Mouse (Mus musculus) CD8-positive naive resting alpha-beta T cell, adult 2 months (primary cell): ENCODE results near the gene Mtf1.

Experiments used
- DNase-seq, 2 experiments: peaks; one replicate each; pipeline ENCODE4 v3.0.0; 2022; ENCODE audit warnings: low read depth in 2 of 2, low spot score in 2 of 2

Gene Mtf1

DNA sequence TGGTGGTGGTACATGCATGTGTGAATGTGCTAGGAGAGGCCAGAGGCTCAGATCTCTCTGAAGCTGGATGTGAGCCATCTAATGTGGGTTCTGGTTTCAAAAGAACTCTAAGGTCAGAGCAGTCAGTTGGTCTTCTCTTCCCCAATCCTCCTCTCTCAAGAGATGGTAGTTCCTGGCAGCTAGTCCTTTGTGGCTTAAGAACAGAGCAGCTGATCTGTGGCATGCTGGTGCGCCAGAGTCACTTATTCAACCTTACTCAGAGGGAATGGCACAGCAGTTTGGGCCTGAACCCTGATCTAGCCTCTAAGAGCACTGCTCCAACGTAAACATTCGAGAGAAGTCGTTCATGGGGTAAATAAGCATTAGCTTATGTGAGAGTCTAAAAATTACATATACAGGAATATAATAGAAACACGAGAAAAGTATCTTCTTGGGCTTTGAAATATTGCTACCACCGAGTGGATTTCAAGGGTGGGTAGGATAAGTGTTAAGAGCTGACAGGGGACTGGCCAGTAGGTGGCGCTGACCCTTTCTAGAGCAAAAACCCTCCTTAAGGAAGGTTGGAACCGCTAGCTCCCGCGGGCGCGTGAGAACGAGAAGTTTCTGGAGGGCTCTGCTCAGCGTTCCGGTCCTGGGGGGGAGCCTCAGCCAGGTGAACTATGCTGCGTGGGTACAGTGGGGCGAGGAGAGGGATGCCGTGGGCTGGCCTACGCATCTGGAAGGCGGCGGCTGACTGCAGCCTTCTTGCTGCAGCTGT, at the start of gene Mtf1:
Gene Mtf1 (plus strand): TSS at position 553 of the 757 bp plus-strand sequence.
- DNase-seq: peak; percentile 76 to 86

DNA sequence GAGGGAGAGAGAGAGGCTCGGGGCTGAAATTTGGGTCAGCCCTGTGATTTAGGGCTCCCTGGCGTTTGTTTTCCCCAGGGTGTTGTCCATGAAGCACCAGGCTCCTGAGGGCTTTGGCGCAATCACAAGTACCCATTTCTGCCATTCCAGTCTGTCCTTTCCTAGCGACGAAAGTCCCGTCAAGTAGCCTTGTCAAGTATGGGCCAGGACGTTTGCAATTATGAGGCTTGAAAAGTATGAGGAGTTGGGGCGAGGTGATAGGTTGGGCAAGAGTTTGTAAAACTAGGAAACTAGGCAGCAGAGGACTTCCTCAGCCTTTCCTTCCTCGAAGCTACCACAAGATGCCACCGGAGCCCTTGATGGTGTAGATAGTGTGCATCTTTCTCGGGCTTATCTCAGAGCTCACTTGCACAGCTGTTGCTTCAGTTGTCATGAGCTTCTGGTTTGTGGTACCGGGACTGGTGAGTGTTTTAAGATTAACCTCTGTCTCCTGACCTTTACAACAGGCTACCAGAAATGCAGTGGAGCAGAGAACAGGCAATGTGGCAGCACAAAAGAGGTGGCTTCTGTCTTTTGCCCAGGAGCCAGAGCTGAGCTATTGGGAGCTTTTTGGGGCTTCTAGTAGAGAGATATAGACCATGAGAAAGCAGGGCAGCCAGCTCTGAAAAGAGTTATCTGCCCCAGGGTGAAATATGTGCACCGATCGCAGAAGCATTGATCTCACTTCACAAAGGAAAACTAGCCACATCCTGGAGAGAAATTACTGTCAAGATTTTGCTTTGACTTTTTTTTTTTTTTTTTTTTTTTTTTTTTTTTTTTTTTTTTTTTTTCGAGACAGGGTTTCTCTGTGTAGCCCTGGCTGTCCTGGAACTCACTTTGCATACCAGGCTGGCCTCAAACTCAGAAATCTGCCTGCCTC, 49.4 kb upstream of the Mtf1 start:
- peak; percentile 20 to 46 for DNase-seq

DNA sequence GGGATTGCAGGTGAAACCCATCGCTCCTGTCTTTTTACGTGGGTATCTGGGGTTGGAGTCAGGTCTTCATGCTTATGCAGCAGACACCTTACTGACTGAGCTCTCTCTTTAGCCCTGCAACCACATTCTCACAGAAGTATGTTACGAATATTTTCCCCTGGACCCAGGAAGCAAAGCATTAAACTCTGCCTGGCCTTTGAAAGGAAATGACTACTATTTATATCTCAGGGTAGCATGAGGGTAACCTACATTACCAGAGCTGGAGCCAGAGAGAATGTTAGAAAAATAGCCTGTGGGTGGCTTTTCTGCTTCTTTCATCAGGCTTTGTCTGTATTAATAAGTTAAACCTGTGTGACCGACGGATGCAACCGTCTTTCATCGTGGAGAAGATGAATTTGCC, 46.4 kb upstream of the Mtf1 start:
- no peak for DNase-seq

DNA sequence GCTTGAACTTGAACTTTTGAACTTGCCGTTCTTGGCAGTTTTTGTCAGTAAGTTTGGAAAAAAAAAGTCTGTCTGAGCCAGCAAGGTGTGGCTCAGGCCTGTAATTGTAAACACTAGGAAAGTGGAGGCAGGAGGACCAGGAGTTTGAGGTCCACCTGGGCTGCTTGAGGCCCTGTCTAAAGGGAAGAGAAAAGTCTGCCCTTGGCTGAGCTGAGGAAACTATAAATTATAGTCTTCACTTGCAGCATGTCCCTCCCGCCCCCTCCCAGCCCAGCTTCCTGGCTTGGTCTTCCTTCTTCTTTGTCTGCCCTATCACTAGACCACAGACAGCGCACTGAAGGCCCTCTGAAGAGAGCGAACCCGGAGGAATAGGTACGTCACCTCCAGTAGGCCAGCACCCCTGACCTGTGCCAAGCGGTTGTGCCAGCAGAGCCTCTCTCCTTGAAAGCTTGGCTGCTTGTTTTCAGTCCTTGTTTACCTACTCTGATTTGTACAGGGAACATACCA, 42.5 kb upstream of the Mtf1 start:
- DNase-seq: no peak

DNA sequence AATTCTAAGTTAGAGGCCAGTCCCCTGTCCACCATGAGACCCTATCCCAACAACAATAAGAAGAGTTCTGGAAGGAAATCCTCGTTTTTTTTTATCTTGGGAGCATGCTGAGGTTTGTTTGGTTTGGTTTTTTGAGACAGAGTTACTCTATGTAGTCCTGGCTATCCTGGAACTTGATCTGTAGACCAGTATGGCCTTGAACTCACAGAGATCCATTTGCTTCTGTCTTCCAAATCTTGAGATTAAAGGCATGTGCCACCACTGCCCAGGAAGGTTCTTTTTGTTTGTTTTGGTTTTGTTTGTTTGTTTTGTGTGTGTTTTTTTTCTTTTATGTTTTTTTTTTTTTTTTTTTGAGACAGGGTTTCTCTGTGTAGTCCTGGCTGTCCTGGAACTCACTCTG, 40.7 kb upstream of the Mtf1 start:
- no peak for DNase-seq

DNA sequence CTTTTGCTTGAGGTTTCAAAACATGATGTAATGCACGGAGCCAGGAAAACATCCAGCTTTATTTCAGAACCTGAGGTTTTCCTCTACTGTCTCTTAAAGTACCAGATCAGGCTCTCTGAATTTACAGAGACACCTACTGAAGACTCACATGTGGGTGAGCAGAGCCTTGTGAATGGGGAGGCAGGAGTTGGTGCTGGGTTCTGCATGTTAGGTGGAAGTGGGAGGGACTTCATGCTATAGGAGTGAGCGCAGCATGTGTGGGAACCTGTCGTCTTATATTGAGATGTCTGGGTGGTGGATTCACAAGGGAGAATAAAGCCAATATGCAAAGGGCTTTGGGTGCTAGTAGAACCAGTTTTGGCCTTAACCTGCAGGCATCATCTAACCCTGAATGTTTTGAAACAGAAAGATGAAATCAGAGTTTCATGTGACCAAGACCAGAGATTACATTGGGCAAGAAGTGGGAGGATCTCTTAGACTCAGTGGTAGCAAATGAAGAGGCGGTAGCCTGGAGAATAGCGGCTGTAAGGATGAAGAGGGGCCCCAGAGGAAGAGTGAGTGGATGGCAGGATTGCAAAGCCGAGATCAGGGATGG, 38.9 kb upstream of the Mtf1 start:
- DNase-seq: no peak

DNA sequence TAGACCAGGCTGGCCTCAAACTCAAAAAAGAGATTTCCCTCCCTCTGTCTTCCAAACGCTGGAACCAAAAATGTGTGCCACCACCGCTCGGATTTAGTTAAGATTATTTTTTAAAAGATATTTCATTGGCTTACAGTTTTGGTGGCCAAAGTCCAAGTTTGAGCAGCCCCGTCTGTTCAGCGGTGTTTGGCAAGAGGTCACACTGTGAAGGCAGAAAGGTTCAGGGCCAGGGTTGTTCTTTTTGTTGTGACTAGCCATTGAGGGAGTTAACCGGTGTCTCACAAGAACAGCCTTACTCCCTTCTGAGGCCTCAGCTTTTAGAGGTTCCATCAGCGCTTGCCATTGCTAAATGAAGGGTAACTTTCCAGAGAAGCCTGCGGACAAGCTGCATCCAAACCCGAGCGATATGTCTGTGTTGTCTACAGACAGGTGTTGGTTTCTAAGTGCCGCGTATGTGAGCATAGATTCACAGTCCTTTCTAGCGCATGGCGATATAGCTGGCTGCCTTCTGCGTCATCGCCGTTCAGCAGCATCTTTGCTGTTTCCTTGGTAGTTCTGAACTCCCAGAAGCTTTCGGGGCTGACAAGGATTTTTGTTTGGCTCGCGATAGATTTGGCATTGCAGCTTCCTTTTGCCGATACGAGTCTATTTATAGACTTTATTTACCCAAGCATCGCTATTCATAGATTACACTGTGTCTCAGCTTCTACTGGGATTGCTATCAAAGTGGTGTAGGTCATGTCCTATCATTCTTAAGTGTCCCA, 35.9 kb upstream of the Mtf1 start:
- no peak for DNase-seq

DNA sequence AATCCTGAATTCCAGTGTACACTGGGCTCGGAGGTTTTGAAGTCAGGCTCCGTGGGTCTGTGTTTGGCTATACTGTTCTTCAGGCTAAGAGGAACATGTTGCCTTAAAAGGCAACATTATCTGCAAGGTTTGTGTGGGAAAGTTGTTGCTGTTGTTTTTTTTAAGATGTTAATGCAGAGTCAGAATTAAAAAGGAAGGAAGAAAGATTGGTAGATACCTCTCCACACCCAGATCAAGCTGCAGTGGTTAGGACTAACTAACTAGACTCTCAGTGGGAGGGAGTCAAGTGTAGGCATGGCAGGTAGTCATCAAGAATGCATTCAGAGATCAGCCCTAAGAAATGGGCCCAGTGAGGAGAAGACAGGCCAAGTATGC, 35.4 kb upstream of the Mtf1 start:
- DNase-seq: no peak

DNA sequence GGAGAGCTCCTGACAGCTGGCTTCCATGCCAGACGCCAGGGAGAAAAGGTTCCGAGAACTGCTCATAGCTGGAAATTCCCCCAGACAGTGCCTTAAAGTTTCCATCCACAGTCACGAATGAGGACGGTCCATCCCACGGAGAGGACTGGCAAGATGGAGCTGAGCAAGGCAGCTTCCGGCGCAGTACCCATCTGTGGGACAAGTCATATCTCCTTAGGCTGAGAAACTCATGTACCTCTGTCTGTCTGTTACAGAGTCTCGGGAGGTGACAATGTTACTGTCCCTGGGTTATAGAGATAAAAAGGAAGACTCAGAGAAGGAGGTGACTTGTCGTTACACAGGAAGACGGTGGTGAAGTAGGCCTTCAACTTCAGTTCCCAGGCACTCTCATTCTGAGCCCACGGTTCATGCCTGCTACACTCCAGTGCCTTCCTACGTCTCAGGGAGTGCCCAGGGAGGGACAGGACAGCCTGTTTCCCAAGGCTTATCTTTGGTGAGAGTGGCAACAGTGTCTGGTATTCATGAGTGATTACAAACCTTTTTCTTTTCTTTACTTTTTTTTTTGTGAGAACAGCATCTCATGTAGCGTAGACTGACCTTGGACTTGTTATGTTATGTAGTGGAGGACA, 32.8 kb upstream of the Mtf1 start:
- DNase-seq: no peak

DNA sequence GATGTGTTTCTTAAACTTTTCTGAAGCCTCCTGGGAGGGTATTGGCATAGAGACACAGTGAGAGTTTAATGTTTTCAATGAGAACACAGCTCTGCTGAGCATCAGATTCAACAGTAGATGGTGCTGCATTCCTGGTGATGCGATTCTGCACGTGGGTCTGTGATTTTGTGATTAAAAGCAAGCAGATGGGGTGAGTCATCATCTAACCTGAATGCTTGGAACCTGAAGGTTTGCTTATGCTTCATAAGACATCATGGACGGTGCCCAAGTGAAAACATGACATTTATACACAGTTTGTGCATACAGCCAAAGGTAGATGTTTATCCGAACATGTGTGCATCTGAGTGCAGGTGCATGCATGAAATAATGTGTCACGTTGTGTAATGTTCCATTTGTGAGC, 31.3 kb upstream of the Mtf1 start:
- DNase-seq: no peak

DNA sequence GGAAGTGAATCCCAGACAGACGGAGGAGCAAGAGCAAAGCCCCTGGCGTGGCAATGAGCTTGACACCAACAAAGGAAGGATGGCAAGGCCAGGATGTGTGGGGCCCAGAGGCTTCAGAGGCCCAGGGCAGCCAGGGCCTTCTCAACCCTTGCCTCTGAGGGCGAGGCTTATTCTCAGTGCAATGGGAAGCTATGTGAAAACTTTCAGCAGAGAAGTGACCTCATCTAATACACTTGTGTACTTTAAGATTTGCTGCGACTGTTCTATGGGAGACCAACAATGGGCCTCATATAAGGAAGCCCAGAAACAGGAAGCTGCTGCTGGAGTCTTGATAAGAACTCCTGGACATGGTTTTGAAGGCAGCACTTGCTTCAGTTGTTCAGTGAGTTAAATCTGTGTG, 29.8 kb upstream of the Mtf1 start:
- no peak for DNase-seq

DNA sequence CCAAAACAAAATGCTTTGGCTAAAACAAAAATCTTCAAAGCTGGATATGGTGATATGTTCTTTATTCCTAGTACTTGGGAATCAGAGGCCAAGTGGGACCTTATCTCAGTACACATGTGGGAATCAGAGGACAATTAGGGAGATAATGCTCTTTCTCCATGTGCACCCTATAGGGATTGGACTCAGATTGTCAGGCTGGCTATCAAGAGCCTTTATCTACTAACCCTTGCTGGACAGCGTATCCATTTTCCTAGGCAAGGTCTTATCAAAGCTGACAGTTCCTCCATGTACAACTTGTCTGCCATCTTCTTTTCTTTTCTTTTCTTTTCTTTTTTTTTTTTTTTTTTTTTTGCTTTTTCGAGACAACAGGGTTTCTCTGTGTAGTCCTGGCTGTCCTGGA, 28.5 kb upstream of the Mtf1 start:
- no peak for DNase-seq

DNA sequence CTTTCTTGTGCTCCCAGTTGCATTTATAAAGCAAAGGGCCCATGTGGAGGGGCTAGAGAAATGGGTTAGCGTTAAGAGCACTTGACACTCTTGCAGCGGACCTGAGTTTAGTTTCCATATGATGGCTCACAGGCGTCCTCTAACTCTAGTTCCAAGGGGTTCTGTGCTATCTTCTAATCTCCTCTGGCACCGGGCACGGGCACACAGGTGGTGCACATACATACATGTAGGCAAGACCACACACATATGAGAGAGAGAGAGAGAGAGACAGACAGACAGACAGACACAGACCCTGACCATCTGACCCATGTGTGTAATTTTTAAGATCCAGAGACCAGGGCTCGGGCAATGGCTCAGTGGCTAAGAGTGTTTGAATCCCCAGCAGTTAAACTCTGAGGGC, 27.9 kb upstream of the Mtf1 start:
- DNase-seq: no peak

DNA sequence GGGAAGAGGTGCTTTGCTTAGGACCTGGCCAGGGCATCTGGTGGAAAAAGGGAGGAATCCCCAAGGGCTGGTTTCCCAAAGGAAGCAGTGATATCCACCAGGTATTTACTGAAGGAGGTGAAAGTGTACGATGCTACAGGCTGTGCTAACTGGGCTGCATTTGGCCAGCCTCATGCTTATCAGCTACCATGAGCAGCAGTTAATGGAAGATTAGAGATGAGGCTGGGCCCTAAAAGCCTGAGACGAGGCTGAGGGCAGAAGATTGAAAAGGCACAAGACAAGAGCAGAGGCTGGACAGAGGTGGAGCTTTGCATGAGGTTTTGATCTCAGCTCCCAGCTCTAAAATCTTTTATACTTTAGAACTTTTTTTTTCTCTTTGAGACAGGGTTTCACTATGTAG, 27.5 kb upstream of the Mtf1 start:
- no peak for DNase-seq

DNA sequence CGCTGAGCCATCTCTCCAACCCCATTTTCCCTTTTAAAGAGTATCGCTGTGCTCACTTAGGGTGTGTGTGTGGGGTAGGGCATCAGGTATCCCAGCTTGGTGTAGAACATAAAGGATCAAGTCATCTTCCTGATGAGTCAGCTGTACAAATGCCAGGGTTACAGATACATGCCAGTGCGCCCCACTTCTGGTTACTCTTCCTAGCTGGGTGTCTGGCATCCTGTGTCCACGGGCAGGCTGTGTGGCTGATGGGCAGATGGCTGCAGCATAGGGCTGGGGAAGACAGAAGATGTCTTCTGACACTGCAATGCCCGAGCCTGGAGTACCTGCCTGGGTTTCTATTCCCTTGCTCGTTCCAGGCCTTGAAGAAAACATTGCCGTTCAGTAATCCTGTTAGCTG, 20.5 kb upstream of the Mtf1 start:
- no peak for DNase-seq

DNA sequence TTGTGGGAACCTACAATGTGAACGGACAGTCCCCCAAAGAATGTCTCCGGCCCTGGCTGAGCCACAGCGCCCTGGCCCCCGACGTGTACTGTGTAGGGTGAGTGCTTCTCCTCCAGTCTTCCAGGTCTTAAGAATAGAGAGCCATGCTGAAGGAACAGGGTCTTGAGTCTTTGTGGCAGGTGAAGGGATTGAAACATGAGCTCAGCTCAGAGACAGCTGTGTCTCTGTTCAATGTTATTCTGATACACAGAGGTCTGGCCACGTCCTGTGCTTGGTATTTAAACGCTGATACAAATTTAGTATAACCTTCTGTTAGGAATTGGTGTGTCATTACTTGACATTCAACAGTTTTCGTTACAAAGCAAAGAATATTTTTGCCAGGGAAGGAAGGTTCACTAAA, 19.5 kb upstream of the Mtf1 start:
- no peak for DNase-seq

DNA sequence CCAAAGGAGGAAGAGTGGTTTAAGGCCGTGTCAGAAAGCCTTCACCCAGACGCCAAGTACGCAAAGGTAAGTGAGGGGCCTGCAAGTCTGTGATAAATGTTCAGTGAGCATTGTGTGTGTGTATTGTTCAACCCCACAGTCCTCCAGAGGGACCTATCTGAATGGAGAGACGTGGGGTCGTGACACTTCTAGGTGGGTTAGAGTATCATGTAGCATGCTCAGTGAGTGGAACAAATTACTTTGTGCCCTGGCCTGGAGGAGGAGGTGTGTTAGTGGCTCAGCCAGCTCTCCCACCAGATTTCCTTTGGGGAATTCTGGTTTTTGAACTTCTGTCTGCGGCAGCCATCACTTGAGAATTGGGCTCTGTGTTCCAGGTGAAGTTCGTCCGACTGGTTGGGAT, 18.0 kb upstream of the Mtf1 start:
- DNase-seq: no peak

DNA sequence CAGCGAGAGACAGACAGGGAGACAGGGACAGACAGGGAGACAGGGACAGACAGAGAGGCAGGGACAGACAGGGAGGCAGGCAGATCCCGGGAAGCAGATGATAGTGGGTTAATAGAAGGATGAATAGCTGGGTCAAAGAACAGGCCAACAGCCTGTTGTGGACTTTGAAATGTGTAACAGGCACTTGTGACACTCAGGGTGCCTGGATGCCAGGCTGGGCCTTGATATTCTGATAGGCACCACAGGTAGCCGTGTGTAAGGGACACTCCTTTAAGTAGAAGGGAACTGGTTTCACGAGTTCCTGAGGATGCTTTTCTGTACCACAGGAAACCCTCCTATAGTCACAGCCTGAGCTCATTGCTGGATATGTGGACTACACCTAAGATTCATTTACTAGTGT, 11.9 kb upstream of the Mtf1 start:
- DNase-seq: no peak

DNA sequence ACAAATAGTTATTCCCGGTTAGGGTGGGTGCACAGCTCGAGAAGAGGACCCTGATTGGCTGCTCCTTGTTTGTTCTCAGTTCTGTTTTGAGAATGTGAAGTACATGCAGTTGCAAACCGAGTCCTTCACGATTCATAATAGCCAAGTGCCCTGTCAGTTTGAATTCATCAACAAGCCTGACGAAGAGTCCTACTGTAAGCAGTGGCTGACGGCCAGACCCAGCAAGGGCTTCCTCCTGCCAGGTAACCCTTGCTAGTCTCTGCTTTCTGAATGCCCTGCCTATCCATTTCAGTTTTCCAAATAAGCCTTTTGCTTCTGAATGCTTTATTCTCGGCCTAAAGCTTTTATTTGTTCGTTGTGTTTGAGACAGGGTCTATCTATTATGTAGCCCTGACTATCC, 9.8 kb upstream of the Mtf1 start:
- no peak for DNase-seq

DNA sequence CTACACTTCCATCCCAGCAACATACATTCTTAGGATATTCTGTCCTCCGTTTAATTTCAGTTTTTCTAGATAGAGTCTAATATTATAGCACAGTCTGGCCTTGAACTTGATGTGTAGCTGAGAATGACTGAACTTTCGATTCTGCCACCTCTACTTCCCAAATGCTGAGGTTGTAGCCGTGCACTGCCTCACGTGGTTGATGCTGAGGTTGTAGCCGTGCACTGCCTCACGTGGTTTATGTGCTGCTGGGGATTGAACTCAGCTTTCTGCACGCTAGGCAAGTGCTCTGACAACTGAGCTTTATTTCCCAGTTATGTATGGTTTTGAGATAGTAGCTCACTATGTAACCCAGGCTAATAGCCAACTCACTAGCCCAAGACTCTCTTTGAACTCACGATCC, 5.8 kb upstream of the Mtf1 start:
- DNase-seq: no peak

DNA sequence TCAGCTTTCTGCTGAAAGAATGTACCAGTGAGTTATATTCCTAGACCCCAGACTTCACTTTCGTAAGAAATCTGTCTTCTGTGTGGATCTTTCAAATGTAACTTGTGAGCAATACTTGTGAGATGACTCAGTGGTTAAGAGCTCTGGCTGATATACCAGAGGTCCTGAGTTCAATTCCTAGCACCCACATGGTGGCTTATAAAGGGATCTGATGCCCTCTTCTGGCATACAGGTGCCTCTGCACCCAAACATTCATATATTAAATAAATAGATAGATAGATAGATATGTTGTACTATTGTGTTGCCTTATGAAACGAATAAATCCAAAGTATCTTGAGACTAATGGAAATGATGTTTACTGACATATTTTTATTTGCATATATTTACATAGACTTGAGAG, 5.0 kb upstream of the Mtf1 start:
- no peak for DNase-seq
